Mouse (Mus musculus): ENCODE measurements around the gene Luzp4. TPM values are rescaled to one million over a fixed set of nuclear protein-coding genes. Genes with fewer than 3 reads are reported as not detected.
"Not testable (repeated sequence)": the region's sequence is repeated elsewhere in the genome, so short reads cannot be mapped to it uniquely, and the experiment has no call there.

The Luzp4 gene
- not detected in 2 replicates for polyA plus RNA-seq (2012; rRNA removed)

GRCm38 (mm10) chrX:148857340-148857739 lies at the start of gene Luzp4:
Gene Luzp4, plus strand, starts transcription at chrX:148857640.
- DNase-seq (ENCODE audit: low read depth) = not testable (repeated sequence)

GRCm38 (mm10) chrX:148841801-148842200 lies 15.6 kb upstream of the Luzp4 start:
- not testable (repeated sequence) for DNase-seq (ENCODE audit: low read depth)

Other genes starting within 250 kb of the Luzp4 start
- gene Gm8334, start 242.5 kb upstream of the Luzp4 start, polyA plus RNA-seq (2012; rRNA removed) = not detected in 2 replicates
- gene Gm15127, start 194.0 kb upstream of the Luzp4 start, polyA plus RNA-seq (2012; rRNA removed) = not detected in 2 replicates
- gene Ott, start 216.6 kb downstream of the Luzp4 start, polyA plus RNA-seq (2012; rRNA removed) = not detected in 2 replicates